Mouse (Mus musculus) bone marrow, adult 2 months (tissue): ENCODE data around the gene Cdon. TPM values are rescaled to one million over a fixed set of nuclear protein-coding genes. Genes with fewer than 3 reads are reported as not detected.

Source experiments
- H3K27ac ChIP-seq: fragments of 200-500 bp; 2 replicates; pipeline ENCODE4 v1.5.1; 2012; ENCODE audit warnings: low read depth, mild to moderate bottlenecking, control low read depth, inconsistent platforms, low read length; ENCODE audit not compliant: control insufficient read depth, poor library complexity, insufficient read depth
- H3K4me1 ChIP-seq: fragments of 200-500 bp; 2 replicates; pipeline ENCODE4 v1.6.1; 2011; ENCODE audit warnings: low read length; ENCODE audit not compliant: control insufficient read depth, insufficient read depth
- H3K4me3 ChIP-seq: fragments of 200-500 bp; replicated peaks from 2 replicates; pipeline ENCODE3; 2011; ENCODE audit warnings: mild to moderate bottlenecking, low read depth, low read length, control low read depth; ENCODE audit not compliant: control insufficient read depth
- CTCF ChIP-seq: fragments of 200-500 bp; IDR thresholded peaks from 2 replicates; pipeline ENCODE4 v1.5.1; 2011; ENCODE audit warnings: low read length, control low read depth; ENCODE audit not compliant: control insufficient read depth, insufficient read depth
- POLR2A ChIP-seq: fragments of 200-500 bp; IDR thresholded peaks from 2 replicates; pipeline ENCODE4 v1.6.1; 2011; ENCODE audit warnings: low read depth, mild to moderate bottlenecking, control low read depth, low read length, borderline replicate concordance; ENCODE audit not compliant: control insufficient read depth
- WGBS: fragments of 180-500 bp; shearing (Covaris S2); methylation state at CpG from one replicate; pipeline ENCODE4 v1.1.7; 2018; 5-methylcytosine and 5-hydroxymethylcytosine counted together
- polyA plus RNA-seq: library from polyadenylated mRNA; stranded (reverse); fragments of >200 nt; gene quantifications from 2 replicates; pipeline ENCODE4 v1.2.4, GENCODE M21; 2011; ENCODE audit warnings: low replicate concordance; ENCODE audit not compliant: missing spikeins, insufficient read depth, insufficient read length

Cdon gene
- polyA plus RNA-seq, 1 experiment, result 2.8 TPM

GRCm38 (mm10) chr9:35535876-35536275, 114.9 kb downstream of the Cdon start:
- Histone ChIP-seq H3K27ac (no peak overlapping the region), H3K4me3 (no peak overlapping the region), H3K4me1 (no peaks in the 10 kb centered on the region)
- no peak for TF ChIP-seq CTCF
- TF ChIP-seq POLR2A, result no peak
- WGBS, result 65% methylated on average over 4 of the region's 4 CpGs

DNA sequence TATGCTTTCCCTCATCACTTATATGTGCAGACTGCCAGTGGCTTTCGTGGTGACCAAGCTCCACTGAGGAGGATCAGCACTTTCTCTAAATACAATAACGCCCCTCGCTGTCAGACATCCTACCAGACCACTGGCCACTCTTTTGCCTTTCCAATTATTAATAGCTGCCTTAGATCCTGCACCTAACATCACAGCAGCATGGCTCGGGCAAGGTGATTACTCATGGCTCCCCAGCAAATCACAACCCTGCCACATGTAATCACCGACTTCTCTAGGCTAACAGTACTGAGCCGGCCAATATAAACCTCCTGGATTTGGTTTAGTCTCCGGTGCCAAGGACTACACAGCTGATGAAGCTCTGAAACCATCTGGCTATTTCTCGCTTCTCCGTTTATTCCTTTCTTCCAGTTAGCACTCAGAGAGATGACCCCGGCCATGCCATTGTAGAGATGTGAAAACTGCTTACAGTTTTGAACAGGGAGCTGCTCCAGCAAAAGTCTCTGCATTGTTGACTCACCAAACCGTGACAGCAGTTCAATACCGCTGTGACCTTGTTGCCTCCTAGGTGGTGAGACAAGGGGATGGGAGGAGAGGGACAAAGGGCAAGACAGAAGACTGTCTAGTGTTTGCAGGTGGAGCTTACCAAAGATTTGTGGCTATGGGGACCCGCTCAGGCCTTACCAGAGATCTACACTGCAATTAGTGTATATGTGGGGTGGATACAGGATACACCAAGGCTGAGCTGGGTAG, 118.2 kb downstream of the Cdon start:
- Histone ChIP-seq H3K4me3 (no peak overlapping the region), H3K4me1 (no peaks in the 10 kb centered on the region), H3K27ac (no peak overlapping the region)
- WGBS, result 82% methylated on average over 13 of the region's 13 CpGs
- no peak for TF ChIP-seq CTCF
- TF ChIP-seq POLR2A, result no peak

DNA sequence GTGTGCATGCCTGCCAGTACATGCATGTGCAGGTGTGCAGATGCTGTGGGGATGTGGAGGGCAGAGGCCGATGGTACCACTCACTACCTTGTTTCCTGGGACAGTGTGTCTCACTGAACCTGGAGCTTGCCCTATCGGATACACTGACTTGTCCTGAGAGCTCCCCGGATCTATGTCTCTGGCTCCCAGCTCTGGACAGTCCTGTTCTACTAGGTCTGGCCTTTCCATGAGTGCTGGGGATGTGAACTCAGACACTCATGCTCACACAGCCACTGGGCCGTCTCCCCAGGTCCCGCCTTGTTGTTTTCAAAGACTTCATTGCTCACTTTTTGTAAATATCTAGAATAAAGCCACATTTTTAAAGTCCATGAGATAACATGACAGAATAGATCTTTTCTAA, 120.1 kb downstream of the Cdon start:
- TF ChIP-seq POLR2A (no peak), CTCF (no peak)
- 85% methylated on average over 5 of the region's 5 CpGs for WGBS
- Histone ChIP-seq H3K4me1 (peaks cover 1% of the 10 kb centered on the region; the same call in 1 of the 2 replicates), H3K4me3 (no peak overlapping the region), H3K27ac (no peak overlapping the region)

- Histone ChIP-seq H3K27ac (no peak overlapping the region), H3K4me1 (peaks cover 1% of the 10 kb centered on the region; the same call in 1 of the 2 replicates), H3K4me3 (no peak overlapping the region)
- TF ChIP-seq POLR2A (no peak), CTCF (peak; percentile 69)
- 10% methylated on average over 6 of the region's 6 CpGs for WGBS
Measured at GRCm38 (mm10) chr9:35541488-35541887, 120.6 kb downstream of the Cdon start.

GRCm38 (mm10) chr9:35541941-35542340, 121.0 kb downstream of the Cdon start:
- WGBS, result 68% methylated on average over 6 of the region's 6 CpGs
- TF ChIP-seq POLR2A (no peak), CTCF (no peak)
- peaks cover 1% of the 10 kb centered on the region; the same call in 1 of the 2 replicates for H3K4me1 ChIP-seq
- H3K27ac ChIP-seq, result no peak overlapping the region
- H3K4me3 ChIP-seq, result no peak overlapping the region

DNA sequence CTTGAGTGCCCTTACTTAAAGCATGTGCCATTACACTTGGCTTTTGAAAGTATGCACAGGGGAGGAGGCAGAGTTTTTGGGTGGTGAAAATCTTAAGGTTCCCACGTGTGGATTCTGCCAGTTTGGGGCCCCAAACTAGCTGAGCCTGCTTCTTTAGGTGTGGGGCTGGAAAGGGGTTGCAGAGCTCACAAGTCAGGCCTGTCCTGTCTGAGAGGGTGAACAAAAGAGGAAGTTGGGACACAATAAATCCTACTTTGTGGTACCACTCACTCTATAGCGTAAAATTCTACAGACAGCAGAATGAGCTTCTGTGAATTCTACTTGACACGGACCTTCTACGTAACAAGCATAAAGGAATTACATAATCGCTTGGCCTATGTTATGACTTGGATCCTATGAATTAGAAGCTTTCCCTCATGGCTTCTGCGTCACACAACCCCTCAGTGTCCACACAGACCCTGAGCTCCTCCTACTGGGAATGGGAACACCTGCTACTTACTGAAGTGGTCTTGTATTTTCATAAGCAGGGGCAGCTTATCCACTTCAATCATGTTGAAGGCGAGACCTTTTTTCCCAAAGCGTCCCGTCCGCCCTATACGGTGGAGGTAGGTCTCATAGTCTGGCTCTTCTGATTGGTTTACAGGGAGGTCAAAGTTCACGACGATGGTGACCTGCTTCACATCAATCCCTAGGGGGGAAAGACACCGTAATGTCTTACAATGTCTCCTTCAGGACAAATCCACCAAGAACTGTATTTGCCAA, 122.4 kb downstream of the Cdon start:
- H3K4me3 ChIP-seq, result no peak overlapping the region
- TF ChIP-seq CTCF, result no peak
- TF ChIP-seq POLR2A, result no peak
- WGBS, result 54% methylated on average over 14 of the region's 14 CpGs
- H3K27ac ChIP-seq, result no peak overlapping the region
- H3K4me1 ChIP-seq, result peaks cover 1% of the 10 kb centered on the region; the same call in 1 of the 2 replicates

GRCm38 (mm10) chr9:35544666-35545065, 123.7 kb downstream of the Cdon start:
- TF ChIP-seq CTCF, result no peak
- TF ChIP-seq POLR2A, result no peak
- 69% methylated on average over 2 of the region's 2 CpGs for WGBS
- no peak overlapping the region for H3K27ac ChIP-seq
- H3K4me1 ChIP-seq, result peaks cover 1% of the 10 kb centered on the region; the same call in 1 of the 2 replicates
- H3K4me3 ChIP-seq, result no peak overlapping the region

DNA sequence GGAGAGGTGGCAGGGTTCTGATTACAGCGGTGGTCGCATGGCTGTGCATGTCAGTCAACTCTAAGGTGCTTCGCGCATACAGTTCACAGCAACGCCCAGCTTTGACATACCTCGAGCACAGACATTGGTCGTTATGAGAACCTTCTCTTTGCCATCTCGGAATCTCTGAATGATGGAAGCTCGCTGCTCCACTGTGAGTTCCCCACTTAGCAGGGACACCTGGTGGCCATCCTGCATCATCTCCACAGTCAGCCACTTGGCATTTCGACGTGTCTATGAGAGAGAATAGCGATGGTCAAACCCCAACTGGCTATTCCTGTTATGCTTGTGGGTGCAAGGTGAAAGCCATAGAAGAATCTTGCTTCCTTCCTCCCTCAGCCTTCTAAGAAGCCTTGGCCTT, 124.8 kb downstream of the Cdon start:
- Histone ChIP-seq H3K4me3 (no peak overlapping the region), H3K27ac (no peak overlapping the region), H3K4me1 (peaks cover 1% of the 10 kb centered on the region; the same call in 1 of the 2 replicates)
- 79% methylated on average over 12 of the region's 12 CpGs for WGBS
- 0 out of 2 replicates have a peak, but pooled peaks have one; percentile 2 for TF ChIP-seq CTCF
- no peak for TF ChIP-seq POLR2A

GRCm38 (mm10) chr9:35546745-35547144, 125.8 kb downstream of the Cdon start:
- TF ChIP-seq POLR2A (no peak), CTCF (no peak)
- WGBS, result 2% methylated on average over 9 of the region's 9 CpGs
- Histone ChIP-seq H3K4me3 (peak overlapping the region; percentile 39), H3K27ac (peak overlapping the region; percentile 60), H3K4me1 (peaks cover 1% of the 10 kb centered on the region; the same call in 1 of the 2 replicates)
